Mouse (Mus musculus) retina, postnatal 7 days (tissue): ENCODE data around the gene Samd14.
"Not testable (repeated sequence)": the region's sequence is repeated elsewhere in the genome, so short reads cannot be mapped to it uniquely, and the experiment has no call there.

Source experiments
- DNase-seq: peaks from one replicate; pipeline ENCODE4 v3.0.0-alpha.2; 2012; ENCODE audit warnings: low read depth, low spot score

The Samd14 gene

DNA sequence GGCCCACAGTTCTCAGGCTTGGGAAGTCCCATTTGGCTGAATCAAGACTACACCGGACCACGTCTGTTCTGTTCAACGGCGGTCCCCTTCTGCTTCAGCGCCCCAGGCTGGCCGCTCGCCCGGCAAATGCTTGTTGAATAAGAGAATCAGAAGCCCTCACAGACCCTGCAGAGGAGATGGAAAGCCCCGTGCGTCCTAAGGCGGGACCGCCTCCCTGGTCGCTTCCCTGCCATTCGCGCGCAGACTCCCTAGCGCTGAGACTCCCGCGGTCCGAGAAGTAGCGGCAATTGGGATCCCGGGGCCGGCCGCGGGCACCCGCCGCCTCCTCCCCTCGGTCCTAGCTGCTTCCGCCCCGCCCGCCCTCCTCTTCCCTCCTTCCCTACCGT, at the start of gene Samd14:
Gene Samd14 (plus strand): TSS at position 251 of the 386 bp plus-strand sequence.
- DNase-seq = peak; percentile 66

DNA sequence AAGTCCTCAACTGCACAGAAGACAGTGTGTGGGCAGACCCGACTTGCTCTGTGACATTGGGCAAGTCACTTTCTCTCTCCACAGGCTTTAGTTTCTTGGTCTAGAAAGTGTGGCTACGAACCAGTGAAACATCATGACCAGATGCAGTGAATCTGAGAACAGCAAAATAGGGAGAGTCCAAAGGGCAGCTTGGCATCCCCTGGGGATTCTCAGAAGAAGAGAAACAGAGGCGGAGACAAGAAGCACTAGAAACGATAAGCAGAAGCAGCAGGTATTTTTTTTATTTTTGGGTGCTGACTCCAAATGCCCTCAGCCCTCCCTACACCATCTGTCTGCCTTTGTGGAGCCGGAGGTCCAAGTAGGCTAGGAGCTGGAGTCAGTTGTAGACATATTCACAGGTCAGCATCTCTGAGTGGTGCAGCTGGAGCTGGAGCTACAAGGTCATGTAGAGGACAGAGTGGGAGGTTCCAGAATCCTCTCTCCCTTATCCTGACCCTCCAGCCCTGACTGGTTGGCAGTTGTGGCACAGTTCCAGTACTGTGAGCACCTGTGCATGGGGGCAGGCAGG, 47.1 kb upstream of the Samd14 start:
- DNase-seq = no peak

DNA sequence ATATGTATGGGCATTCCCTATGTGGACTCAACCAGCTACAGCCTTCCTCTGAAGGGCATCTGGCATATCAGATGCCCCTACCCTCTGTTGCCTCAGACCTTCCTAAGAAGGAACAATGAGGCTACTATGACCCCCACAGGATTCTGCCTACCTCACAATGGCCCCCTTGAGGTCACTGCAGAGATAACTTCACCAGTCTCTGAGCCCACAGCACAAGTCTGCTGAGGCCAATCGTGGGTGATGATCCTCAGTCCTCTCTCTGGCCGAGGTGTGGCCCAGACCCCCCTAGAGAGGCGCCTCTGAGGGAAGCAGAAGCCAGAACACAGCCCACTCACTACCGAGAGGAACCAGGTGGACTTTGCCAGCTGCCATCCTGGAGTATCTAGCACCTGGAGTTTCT, 42.3 kb upstream of the Samd14 start, which contains the start of gene Hils1:
Gene Hils1 (plus strand): TSS at position 175 of the 400 bp plus-strand sequence.
- no peak for DNase-seq

DNA sequence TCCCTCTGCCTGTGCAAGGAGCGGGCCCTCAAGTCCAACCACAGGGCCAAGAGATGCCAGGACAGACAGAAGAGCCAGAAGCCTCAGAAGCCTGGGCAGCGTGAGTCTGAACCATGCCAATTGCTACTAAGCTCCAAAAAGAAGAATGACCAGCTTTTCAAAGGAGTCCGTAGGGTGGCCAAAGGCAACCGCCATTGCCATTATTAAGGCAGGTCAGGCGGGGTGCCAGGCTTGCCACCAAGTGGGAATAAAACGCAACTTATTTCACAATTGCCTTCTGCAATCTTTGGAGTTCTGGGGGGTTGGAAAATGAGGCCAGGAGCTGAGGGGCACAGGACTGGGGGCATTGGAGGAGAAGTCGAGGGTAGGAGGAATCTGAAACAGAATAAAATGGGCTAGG, 41.5 kb upstream of the Samd14 start:
- no peak for DNase-seq

DNA sequence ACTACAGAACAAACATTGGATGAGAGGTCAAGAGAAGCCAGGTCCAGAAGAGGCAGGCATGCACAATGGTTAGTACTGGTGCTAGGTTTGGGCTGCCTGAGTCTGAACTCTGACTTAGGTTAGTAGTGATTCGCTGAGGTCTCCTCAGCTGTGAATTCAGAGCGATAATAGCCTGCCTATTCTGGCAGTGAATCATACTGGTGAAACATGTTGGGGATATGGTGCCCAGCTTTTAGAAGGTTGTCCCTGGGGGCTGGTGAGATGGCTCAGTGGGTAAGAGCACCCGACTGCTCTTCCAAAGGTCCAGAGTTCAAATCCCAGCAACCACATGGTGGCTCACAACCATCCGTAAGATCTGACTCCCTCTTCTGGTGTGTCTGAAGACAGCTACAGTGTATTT, 40.0 kb upstream of the Samd14 start:
- not testable (repeated sequence) for DNase-seq

DNA sequence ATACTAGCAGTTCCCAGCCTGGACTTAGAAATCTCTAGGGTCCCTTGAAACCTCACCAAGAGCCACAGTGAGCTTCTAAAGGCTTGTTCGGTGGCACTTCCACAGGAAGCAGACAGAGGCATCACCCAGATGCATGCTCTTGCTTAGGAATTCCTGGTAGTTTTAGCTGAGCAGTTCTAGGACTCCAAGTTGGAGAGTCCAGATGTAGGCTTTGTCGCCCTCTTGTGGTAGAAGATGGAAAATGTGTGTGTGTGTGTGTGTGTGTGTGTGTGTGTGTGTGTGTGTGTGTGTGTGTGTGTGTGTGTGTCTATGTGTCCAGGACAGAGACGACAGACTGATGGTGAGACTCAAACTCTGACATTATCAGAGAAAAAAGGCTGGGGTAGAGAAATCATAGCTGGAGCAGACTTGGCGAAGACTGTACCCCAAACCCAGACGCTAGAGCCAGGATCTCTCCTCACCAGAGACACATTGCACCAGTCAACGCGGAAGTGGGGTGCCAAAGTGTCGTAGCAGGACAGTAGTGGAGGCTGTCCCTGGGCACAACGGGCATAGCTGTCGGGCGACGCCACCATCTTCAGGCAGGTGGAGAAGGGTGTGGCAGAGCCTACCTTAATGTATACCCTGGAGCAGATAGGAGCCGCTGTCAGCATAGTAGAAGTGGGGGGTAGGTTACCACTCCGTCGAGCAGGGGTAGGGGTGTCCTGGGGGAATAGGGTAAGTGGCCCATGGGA, 39.3 kb upstream of the Samd14 start:
- peak; percentile 72 for DNase-seq

DNA sequence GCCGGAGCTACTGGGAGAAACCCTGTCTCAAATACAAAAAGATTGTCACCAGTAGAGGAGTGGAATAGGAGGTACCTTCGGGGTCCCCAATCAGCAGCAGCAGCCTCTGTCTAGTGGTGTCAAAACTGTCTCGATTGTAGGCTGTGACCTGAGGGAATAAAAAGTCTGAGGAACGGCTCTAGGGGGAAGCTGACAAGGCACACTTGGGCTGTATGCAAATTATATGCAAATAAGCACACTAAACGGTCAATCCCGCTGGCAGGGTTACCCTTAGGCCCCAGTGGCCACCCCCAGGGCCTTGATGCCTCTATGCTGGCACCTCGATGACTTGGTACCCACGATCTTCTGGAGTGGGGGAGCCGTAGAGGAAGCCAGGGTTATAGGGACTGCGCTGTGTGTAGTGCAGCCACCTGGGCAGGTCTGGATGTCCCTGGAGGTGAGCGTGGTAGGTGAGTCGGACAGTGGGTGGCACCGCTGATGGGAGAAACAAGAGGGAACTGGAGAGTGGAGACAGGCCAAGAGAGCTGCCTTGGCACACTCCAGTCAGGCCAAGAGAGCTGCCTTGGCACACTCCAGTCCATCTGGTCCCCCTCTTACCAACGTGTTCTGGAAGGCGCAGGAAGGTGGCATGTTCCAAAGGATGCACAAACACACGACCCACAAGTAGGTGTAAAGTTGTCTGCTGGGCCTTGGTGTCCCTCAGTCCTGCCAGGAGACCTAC, 37.6 kb upstream of the Samd14 start:
- no peak for DNase-seq

DNA sequence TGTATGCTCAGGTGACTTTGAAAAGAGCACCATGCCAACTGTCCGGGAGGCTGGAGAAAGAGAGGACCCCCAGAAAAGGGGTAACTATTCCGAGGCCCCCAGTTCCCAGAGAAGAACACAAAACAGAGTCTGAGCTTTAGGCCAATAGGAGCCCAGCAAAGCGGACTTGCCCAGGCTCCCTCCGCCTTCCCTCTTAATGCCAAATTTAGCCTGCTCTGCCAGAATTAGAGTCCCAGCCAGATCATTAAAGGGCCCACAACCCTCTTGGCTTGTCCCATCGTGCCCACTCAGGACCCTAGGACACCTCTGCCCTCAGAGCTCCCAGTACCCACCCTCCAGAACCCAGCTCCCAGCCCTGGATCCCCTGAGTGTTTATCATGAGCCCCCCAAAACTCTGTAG, 36.8 kb upstream of the Samd14 start:
- no peak for DNase-seq

DNA sequence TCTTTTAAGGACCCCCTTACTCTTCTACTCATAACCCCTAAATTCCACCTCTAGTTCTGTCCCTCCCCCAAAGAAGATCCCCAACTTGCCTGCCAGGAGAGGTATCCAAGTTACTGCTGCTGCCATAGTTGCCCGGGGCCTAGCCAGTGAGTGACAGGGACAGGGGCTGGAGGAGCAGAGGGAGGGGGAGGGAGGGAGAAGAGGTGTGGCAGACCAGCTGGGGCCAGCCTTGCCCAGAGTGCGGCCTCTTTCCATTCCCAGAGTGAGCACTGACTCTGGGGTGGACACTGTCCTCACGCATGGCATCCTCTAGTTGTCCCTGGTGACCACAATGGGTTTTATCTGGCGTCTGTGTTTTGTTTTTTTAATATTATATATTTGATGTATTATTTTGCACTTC, 36.4 kb upstream of the Samd14 start:
- no peak for DNase-seq

DNA sequence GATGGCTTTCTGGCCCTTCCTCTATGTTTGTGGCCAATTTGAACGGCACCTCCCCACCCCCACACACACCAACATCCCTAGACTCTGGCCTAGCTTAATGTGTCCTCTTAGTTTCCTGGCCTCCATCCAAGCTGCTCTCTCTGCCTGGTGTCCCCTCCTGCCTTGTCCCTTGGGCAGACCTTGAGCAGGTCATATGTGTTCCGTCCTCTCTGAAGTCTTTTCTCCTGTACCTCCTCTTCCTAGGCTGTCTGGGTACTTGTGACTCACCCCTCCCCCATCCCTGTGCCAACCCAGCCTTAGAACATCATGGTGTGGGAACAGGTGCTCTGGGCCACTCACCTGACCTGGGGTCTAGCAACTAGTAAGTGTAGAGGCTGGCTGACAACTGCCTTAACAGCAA, 34.7 kb upstream of the Samd14 start:
- no peak for DNase-seq

DNA sequence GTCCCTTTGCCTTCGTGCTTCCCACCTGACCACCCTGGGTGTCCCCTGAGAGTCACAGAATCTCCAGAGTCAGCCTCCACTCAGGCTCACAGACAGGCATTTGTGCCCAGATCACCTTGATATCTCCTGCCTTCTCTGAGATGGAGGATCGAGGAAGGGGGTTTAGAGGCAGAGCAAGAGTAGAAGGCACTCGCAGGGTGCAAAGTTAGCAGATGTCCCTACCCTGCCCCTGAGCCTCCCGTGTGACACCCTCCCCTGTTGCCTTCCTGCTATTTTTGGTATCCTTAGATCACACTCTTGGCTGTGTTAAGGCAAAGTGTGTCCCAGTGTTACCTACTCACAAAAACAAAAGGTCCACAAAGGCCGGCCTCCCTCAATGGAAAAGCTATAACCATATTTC, 33.5 kb upstream of the Samd14 start, which contains the start of gene Sgca:
Gene Sgca (minus strand): TSS at position 129 of the 400 bp plus-strand sequence.
- DNase-seq = no peak

DNA sequence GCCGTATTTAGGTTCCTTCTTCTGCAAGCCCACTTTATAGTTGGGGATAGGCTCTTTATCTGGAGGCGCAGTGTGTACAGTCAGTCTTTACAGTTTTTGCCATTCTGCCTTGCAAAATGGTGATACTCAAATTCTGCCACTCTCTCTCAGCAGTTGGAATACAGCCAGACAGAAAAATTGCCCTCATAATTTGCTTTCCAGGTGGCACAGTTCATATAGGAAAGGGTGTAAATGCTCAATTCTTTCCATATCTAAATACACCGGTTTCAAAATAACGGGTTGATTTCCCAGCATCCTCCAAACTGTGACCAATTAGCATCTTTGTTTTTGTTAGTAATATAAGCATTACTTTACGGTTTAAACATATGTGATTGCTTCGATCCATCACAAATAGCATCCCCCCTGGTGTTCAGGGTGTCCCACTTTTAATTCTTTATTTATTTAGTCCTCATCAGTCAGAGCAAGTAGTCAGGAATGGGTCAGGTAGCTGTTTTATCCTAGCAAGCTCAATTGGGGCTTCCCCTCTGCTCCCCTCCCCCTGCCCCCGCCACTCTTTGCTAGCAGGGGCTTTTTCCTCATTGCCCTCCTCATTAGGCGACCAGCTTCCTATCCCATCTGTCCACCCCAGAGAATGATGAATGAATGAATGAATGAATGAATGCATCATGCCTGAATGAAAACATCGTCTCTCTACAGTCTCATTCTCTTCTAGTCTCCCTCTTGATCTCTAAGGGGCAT, 31.3 kb upstream of the Samd14 start:
- no peak for DNase-seq

DNA sequence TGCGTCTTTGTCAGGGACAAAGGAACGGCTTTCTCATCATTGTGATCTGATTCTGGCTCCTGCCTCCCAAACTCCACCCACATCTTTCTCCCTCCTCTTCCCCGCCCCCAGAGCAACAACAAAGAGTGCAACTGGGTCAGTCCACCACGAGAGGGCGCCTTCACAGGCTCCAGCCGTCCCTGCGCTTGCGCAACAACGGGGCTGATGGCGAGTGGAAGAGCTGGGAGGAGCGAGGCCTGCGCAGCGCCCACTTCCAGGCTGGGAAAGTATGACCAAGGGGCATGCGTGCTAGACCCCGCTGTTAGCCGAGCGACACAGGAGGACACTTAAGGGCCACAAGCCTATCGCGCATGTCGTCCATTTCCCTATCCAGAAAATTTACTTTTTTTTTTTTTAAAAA, 30.7 kb upstream of the Samd14 start:
- peak; percentile 94 for DNase-seq

DNA sequence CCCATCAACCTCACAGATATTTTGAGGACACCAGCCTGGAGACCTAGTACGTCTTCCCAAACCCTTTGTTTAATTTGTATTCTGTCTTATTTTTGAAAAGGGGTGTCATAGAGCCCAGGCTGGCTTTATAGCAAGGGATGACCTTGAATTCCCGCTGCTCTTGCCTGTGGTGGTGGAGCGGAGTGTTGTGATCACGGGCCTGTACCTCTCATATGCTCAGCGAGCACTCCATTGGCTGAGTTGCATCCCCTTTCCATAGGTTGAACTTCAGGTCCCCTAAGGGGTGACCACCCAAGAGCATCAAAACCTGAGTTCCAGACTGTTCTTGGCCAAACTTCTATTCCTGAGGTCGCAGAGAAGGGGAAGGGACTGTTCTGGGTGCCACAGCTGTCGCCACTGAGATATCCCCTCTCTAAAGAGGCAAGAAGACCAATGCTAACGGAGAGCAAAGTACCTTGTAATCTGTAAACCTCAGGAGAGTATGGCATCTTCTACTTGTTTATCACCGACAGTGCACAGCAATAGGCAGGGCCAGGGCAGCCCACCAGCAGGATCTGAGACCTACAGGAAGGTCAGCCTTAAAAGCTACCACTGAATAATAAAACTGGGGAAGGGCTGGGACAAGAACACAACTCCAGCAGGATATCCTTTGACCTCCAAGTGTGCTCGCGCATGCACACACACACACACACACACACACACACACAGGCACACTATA, 30.1 kb upstream of the Samd14 start:
- no peak for DNase-seq

DNA sequence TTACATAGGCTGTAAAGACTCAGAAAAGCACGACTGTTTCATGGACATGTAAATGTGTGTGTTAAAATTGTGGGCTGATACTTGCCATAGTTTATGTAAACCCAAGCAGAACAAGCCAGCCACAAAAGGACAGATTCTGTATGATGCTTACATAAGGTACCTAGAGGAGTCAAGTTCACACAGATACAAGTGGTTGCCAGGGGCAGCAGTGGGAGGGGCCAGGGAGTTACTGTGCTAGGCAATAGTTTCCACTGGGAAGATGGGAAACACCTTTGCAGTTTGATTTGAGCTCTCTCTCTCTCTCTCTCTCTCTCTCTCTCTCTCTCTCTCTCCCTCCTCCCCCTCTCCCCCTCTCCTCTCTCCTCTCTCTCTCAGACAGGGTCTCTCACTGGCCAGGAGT, 24.5 kb upstream of the Samd14 start:
- DNase-seq = no peak

DNA sequence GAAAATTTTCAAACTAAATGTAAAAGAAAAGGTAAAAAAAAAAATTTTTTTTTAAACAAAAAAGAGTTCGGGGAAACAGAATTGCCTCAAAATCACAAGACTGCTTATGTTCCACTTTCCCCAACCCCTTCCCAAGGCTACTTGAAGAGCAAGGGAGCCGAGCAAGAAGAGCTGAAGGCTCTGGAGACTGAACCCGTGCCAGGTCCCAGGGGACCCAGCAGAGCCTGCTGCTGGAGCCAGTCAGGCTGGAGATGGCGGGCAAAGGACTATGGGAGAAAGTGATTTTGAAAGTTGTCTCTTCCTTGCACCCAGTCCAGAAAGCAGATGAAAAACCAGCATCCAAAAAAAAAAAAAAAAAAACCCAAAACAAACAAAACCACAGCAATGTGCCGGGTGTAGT, 23.9 kb upstream of the Samd14 start:
- no peak for DNase-seq

DNA sequence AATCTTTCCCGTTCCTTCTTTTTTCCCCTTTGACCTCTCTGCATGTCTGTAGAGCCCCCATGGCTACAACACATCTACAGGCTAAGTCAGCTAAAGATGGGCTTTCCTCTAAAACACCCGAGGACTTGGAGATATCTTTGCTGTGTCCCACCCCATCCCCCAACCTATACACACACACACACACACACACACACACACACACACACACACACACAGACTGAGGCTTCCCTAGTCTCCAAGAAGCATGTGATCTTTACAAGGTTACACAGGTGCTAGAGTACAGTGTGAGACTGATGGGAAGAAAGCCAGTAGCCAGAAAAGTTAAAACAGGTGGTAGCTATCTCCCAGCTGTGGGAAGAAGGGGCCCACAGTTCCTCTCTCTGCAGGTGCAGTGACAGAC, 23.2 kb upstream of the Samd14 start:
- no peak for DNase-seq

DNA sequence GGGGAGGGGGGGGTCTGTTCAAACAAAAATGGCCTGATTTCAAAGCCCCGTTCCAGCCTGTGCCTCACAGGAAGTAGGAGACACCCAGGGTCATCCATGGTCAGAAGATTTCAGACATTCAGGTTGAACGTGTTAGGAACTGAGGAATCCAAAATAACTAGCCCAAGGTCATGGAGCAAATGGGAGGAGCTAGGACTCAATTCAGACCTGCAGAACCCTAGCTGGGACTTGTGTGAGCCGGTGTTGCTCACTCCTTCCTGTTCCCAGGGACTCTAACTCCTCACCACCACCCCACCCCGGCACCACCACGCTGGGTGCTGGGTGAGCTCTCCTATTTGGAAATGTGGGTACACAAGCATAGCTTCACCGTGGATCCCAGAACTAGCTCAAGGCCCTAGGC, 22.3 kb upstream of the Samd14 start:
- DNase-seq = no peak

DNA sequence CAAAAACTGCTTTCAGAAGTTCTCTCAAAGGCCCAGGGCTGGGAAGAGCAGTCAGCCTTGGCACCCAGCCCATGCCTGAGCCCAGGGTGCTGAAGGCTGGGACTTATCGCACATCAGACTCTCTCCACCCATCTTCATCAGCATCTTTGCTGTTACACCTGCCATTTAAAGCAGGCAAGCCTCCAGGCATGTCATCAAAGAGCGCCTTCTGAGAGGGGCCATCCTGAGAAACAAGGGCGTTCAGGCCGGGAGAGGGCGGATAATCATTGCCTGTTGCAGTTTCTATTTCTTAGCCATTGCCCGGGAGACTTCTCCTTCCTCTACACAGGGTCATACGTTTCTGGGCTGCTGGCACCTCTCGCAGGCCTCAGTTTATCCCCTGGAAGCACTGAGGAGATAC, 21.8 kb upstream of the Samd14 start:
- no peak for DNase-seq

DNA sequence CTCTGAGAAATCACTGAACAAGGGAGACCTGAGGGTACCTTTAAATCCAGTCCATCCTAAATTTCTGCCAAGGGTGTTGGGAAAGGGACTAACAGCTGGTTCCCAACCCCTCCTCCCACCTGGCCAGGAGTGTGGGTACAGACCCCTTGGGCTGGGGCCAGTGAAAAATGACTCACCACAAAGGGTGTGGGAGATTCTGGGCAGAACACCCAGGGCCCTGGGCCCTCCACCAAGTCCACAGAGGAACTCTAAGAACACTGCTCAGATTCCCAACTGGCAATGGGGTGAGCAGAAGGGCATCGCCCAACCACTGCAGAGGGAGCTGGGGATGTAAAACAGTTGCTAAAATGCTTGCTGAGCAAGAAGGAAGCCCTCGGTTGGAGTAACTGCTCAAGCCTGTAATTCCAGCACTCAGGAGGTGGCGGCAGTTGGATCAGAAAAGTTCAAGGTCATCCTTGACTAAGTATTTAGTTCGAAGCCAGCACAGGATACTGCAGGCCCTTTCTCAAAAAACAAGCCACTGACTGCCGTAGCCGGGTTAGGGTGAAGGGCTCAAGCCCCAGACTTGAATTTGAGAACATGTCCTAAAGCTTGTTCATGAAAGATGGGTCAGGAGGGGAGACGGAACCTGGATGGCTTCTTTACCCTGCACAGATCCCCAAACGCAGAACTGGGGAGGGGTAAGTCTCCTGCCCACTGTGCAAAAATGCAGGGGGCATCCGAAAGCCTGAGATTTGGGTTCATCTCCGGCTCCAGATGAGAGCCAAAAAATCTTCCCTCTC, 20.7 kb upstream of the Samd14 start:
- DNase-seq = no peak

DNA sequence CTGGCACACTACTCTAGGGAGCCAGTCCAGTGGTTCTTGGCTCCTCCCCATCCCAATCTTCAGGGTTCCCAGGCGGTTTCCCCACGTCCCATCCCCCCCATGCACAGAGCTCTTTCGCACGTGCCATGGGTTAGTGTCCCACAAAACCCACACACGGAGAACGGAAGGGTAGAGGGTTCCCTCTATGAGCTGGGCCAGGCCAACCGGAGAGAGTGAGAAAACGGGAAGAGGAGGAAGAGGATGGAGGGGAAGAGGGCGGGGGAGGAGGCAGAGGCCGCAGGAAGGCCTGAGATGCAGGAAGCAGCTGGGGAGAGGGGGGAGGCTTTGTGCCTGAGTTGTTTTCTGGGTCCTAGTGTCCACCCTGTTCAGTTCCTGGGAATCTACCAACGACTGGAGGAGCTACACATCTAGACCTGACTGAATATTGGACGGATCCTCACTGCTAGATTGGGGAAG, 20.1 kb upstream of the Samd14 start:
- DNase-seq = peak; percentile 80
